Mouse (Mus musculus): ENCODE measurements at regions not wholly inside any gene's neighbourhood (a gene's known extent, or its start where the extent isn't known, plus 50 kb on each side); places are given as distances from the start of the nearest gene placed in this dataset.
A peak's percentile ranks its signal among the peaks of the same experiment; 100 is the strongest.

DNA sequence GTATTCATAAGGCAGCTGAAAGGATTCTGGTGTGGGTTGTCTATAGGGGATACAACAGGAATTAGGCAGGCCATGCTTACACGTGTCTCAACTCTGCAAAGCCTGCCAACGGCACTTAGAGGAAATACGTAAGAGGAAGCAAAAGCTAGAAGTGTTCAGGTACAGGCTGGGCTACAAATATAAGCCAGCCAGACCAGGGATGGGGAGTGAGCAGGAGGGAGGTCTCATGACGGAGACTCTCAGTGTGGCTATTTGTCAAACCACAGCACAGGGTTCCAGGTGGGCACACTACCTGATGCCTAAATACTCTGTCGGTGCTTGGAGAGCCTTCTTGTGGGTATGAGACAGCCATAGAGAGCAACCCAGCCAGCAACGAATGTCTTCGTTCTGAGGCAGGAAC, 210.1 kb downstream of the Zfp36l1 start:
- Histone ChIP-seq H3K9me3 (replicated peaks) (no peaks in the 10 kb centered on the region), H3K36me3 (no peaks in the 10 kb centered on the region), H3K4me2 (replicated peaks) (no peak overlapping the region), H3K9ac (no peak overlapping the region), H3K4me3 (replicated peaks) (no peak overlapping the region), H3K27me3 (no peaks in the 10 kb centered on the region), H3K4me1 (peaks cover 64% of the 10 kb centered on the region), H3K27ac (replicated peaks) (peak overlapping the region; percentile 61)
- ATAC-seq (ENCODE audit: insufficient number of reproducible peaks, low FRiP score, low TSS enrichment, low read depth), result no peak
- 52% methylated on average over 7 of the region's 7 CpGs for WGBS

DNA sequence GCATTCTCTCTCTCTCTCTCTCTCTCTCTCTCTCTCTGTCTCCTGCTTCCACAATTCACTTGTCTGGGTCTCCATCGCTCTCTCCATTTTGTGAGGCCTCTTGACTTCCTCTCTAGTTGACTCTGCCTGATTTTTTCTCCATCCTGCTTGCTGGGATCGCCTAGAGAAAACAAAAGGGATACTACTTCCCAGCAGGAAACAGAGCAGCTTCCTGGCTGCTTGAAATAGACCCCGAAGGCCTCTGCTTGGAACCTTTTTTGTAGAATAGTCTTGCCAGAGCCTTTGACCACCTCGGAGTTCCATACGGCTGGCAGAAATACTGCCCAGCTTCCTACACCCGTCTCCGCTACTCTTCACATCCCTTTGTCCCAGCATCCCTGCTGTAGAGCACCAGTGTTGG, 210.7 kb downstream of the Zfp36l1 start:
- Histone ChIP-seq H3K9ac (no peak overlapping the region), H3K27ac (replicated peaks) (peak overlapping the region; percentile 61), H3K4me3 (replicated peaks) (no peak overlapping the region), H3K9me3 (replicated peaks) (no peaks in the 10 kb centered on the region), H3K27me3 (no peaks in the 10 kb centered on the region), H3K4me2 (replicated peaks) (no peak overlapping the region), H3K4me1 (peaks cover 59% of the 10 kb centered on the region), H3K36me3 (no peaks in the 10 kb centered on the region)
- no peak for ATAC-seq (ENCODE audit: insufficient number of reproducible peaks, low FRiP score, low TSS enrichment, low read depth)
- WGBS, result 55% methylated on average over 7 of the region's 7 CpGs

DNA sequence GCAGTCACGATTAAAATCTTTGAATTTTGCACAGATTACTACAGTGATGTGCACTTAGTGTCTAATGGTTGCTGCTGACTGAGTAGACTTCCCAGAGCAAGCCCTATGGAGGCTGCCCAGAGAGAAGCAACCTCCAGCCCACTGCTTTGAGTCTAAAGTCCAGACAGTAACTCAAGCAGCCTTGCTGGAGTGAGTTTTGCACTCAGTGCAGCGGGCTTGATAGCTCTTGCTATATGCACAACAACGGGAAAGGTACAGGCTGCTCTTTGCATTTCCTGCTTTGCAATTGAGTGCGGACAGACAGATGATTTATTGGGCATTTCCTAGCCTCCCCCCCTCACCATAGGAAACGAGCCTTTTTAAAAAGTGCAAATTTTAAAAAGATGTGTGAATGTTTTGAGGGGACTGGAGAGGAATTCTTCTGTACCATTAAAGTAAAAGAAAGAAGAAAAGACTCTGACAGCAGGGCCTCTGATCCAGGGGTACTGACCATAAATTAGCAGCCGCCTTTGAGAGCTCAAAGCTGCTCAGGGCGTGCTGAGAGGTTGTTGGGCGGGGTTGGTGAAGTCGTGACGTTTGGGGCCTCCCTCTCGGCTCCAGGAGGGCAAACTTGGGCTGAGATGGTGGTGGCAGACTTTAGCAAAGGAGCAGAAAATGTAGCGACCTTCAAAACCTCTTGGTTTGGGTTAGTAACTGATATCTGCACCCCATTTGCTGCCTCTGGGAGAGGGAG, 214.4 kb downstream of the Zfp36l1 start:
- H3K9me3 ChIP-seq (replicated peaks), result no peaks in the 10 kb centered on the region
- WGBS, result 20% methylated on average over 12 of the region's 12 CpGs
- no peak overlapping the region for H3K9ac ChIP-seq
- H3K27ac ChIP-seq (replicated peaks), result peak overlapping the region; percentile 73
- no peak overlapping the region for H3K4me2 ChIP-seq (replicated peaks)
- no peaks in the 10 kb centered on the region for H3K36me3 ChIP-seq
- no peak for ATAC-seq (ENCODE audit: insufficient number of reproducible peaks, low FRiP score, low TSS enrichment, low read depth)
- H3K4me1 ChIP-seq, result peaks cover 49% of the 10 kb centered on the region
- no peaks in the 10 kb centered on the region for H3K27me3 ChIP-seq
- H3K4me3 ChIP-seq (replicated peaks), result no peak overlapping the region

DNA sequence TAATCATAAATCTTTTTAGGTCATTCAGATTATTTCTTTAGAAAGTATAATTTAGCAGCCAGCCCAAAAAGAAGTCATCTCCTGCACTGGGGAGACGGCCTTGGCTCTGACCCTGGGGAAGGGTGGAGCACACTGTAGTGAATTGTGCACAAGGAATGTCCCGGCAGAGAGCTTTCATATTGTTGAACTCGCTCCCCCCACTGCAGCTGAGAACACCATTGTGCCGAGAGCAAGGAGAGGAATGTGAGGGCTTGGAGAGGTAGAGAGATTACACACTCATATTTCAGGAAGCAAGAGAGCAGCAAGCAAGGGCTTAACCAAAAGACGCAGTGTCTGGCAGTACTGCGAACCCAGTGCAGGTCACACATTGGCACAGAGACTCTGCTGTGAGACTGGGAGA, 216.8 kb downstream of the Zfp36l1 start:
- peak; percentile 52 for ATAC-seq (ENCODE audit: insufficient number of reproducible peaks, low FRiP score, low TSS enrichment, low read depth)

DNA sequence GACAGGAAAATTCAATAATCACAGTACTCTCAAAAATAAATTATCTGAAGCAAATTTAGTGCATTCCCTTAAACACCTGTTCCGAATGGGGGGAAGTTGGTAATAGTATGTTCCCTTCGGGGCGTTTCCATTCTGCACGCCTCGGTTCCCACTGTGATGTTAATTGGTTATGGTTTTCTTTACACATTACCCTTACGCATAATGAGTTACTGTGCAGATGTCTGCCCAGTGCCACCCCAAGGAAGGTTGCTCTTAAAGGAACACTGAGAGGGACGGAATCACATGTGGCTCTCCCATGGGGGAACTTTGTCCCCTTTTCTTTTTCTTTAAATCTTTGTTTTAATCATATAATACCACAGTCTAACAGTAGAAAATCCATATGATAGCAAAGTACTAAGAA, 217.5 kb downstream of the Zfp36l1 start:
- Histone ChIP-seq H3K27ac (replicated peaks) (peak overlapping the region; percentile 78), H3K4me1 (peaks cover 47% of the 10 kb centered on the region), H3K36me3 (no peaks in the 10 kb centered on the region), H3K4me3 (replicated peaks) (no peak overlapping the region), H3K4me2 (replicated peaks) (no peak overlapping the region), H3K9me3 (replicated peaks) (no peaks in the 10 kb centered on the region), H3K9ac (no peak overlapping the region), H3K27me3 (no peaks in the 10 kb centered on the region)
- ATAC-seq (ENCODE audit: insufficient number of reproducible peaks, low FRiP score, low TSS enrichment, low read depth), result no peak
- WGBS, result 23% methylated on average over 7 of the region's 7 CpGs

More for the DNA sequence above, 216.8 kb downstream of the Zfp36l1 start:
- Histone ChIP-seq H3K9me3 (replicated peaks) (no peaks in the 10 kb centered on the region), H3K27me3 (no peaks in the 10 kb centered on the region), H3K36me3 (no peaks in the 10 kb centered on the region), H3K4me1 (peaks cover 41% of the 10 kb centered on the region), H3K4me3 (replicated peaks) (no peak overlapping the region), H3K4me2 (replicated peaks) (no peak overlapping the region), H3K27ac (replicated peaks) (peak overlapping the region; percentile 78), H3K9ac (no peak overlapping the region)
- WGBS, result 18% methylated on average over 6 of the region's 6 CpGs

DNA sequence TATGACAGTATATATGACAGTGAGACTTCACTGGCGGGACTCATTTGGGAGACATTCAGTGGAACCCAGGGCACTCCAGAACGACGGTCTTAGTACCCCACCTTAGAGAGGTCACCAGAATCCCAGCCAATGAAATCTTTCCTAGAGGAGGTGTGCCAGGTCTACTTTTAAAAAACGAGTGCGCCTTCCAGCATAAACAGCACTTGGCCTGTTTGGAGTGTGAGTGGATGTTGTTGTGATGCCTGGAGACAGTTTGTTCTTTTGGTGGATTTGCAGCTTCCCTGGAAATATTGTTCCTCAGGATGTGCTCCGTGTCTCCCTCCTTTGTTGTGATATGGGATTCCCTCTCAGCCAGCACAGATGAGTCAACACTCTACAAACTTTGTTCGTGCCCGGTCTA, 219.9 kb downstream of the Zfp36l1 start:
- H3K36me3 ChIP-seq, result no peaks in the 10 kb centered on the region
- H3K4me3 ChIP-seq (replicated peaks), result no peak overlapping the region
- ATAC-seq (ENCODE audit: insufficient number of reproducible peaks, low FRiP score, low TSS enrichment, low read depth), result no peak
- no peaks in the 10 kb centered on the region for H3K9me3 ChIP-seq (replicated peaks)
- no peak overlapping the region for H3K9ac ChIP-seq
- no peaks in the 10 kb centered on the region for H3K27me3 ChIP-seq
- H3K4me2 ChIP-seq (replicated peaks), result no peak overlapping the region
- H3K27ac ChIP-seq (replicated peaks), result no peak overlapping the region
- WGBS, result 84% methylated on average over 8 of the region's 8 CpGs
- H3K4me1 ChIP-seq, result peaks cover 42% of the 10 kb centered on the region

DNA sequence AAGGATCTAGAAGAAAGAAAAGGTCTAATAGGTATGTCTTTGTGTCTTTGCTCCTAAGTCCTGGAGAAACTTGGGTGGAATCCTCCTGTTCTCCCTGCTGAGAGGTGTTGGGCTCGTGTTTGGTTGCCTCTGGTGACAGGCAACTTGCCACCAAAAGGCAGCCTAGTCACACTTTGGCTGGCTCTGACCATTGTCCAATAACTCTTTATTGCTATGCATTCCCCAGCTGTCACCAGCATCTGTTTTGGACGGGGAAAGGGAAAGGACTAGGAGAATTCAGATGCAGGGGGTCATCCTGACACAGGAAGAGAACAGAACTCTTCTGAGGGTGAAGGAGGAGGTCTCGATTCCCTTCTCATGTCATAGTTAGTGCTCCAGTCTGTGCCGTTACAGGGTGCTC, 220.9 kb downstream of the Zfp36l1 start:
- Histone ChIP-seq H3K9ac (no peak overlapping the region), H3K36me3 (no peaks in the 10 kb centered on the region), H3K27me3 (no peaks in the 10 kb centered on the region), H3K9me3 (replicated peaks) (no peaks in the 10 kb centered on the region), H3K4me3 (replicated peaks) (no peak overlapping the region), H3K4me1 (peaks cover 48% of the 10 kb centered on the region), H3K4me2 (replicated peaks) (no peak overlapping the region), H3K27ac (replicated peaks) (no peak overlapping the region)
- no peak for ATAC-seq (ENCODE audit: insufficient number of reproducible peaks, low FRiP score, low TSS enrichment, low read depth)
- 74% methylated on average over 4 of the region's 4 CpGs for WGBS

DNA sequence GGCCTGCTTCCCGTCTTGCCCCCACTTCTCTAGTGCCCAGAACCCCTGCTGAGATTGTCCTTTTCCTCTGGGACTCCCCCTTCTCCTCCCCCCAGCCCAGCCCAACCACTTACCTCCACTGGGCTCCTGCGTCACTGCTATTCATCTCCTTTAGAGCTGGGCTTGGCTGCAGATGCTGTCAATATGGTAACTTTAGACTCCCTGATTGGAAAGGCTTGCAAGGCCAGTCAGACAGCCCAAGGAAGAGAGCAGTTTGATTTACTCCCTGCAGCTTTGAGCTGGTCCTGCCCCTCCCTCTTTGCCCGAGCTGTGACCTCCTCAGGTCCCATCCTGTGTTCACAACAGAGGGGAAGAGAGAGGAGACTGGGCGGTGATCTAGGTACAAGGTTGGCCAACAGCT, 221.9 kb downstream of the Zfp36l1 start:
- H3K27me3 ChIP-seq, result no peaks in the 10 kb centered on the region
- no peaks in the 10 kb centered on the region for H3K36me3 ChIP-seq
- no peaks in the 10 kb centered on the region for H3K9me3 ChIP-seq (replicated peaks)
- ATAC-seq (ENCODE audit: insufficient number of reproducible peaks, low FRiP score, low TSS enrichment, low read depth), result peak; percentile 51; the same call in 1 of the 2 replicates
- no peak overlapping the region for H3K4me3 ChIP-seq (replicated peaks)
- no peak overlapping the region for H3K9ac ChIP-seq
- H3K4me1 ChIP-seq, result peaks cover 49% of the 10 kb centered on the region
- 13% methylated on average over 4 of the region's 4 CpGs for WGBS
- no peak overlapping the region for H3K4me2 ChIP-seq (replicated peaks)
- peak overlapping the region; percentile 82 for H3K27ac ChIP-seq (replicated peaks)

DNA sequence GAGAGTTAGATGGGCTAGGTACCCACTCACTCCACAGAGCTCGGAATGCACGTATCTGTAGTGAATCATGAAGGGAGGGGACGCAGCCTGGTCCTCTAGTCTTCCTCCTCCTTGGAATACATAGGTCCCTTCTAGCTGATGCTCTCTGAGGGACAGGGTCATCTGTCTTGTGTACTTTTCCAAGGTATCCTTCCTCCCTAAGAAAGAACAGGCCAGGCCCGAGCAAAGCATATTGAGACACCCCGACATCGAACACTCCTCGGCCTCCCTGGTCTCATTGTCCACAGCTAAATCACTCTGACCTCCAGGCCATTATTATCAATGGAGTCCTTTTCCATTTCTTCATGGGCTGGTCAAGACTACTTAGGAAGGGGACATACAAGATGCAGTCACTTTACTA, 222.5 kb downstream of the Zfp36l1 start:
- no peak overlapping the region for H3K4me2 ChIP-seq (replicated peaks)
- H3K27ac ChIP-seq (replicated peaks), result peak overlapping the region; percentile 82
- peaks cover 49% of the 10 kb centered on the region for H3K4me1 ChIP-seq
- WGBS, result 89% methylated on average over 7 of the region's 7 CpGs
- H3K9ac ChIP-seq, result no peak overlapping the region
- no peak for ATAC-seq (ENCODE audit: insufficient number of reproducible peaks, low FRiP score, low TSS enrichment, low read depth)
- no peaks in the 10 kb centered on the region for H3K27me3 ChIP-seq
- no peak overlapping the region for H3K4me3 ChIP-seq (replicated peaks)
- no peaks in the 10 kb centered on the region for H3K36me3 ChIP-seq
- no peaks in the 10 kb centered on the region for H3K9me3 ChIP-seq (replicated peaks)

DNA sequence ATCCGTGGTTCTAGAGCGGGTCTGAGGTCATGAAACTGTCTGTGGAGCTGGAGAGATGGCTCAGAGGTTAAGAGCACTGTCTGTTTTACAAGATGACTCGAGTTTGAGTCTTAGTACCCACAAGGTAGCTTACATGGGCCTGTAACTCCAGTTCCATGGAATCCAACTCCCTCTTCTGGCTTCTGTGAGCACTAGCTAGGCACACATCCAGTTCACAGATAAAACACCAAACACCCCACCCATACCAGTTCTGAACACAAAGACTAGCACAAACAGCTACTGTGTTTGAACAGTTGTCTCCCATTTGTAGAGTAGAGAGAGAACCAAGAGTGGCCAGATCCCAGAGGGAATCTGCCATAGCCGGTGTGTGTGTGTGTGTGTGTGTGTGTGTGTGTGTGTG, 224.0 kb downstream of the Zfp36l1 start:
- no peaks in the 10 kb centered on the region for H3K9me3 ChIP-seq (replicated peaks)
- H3K27ac ChIP-seq (replicated peaks), result no peak overlapping the region
- no peak overlapping the region for H3K4me2 ChIP-seq (replicated peaks)
- no peaks in the 10 kb centered on the region for H3K27me3 ChIP-seq
- WGBS, result 94% methylated on average over 4 of the region's 4 CpGs
- H3K9ac ChIP-seq, result no peak overlapping the region
- ATAC-seq (ENCODE audit: insufficient number of reproducible peaks, low FRiP score, low TSS enrichment, low read depth), result no peak
- no peaks in the 10 kb centered on the region for H3K36me3 ChIP-seq
- peaks cover 42% of the 10 kb centered on the region for H3K4me1 ChIP-seq
- no peak overlapping the region for H3K4me3 ChIP-seq (replicated peaks)

DNA sequence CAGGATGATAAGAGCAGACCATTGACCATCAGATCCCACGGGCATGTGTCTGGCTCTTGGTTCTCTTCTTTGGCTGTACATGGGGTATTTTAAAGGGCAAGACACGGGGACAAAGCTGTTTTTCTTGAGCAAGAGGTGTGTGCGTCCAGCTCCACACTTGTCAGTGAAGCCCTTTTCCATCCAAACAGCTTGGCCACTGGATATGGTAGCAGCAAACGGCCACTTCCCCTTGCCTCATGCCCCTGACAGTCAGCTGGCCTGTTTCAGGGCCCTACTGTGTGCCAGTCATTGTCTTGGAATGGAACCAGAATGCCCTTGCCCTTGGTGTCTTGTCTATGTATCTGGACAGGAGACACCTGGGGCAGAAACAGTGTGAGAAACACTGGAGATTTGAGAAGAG, 224.7 kb downstream of the Zfp36l1 start:
- Histone ChIP-seq H3K27me3 (no peaks in the 10 kb centered on the region), H3K4me1 (peaks cover 42% of the 10 kb centered on the region), H3K4me2 (replicated peaks) (no peak overlapping the region), H3K9ac (no peak overlapping the region), H3K9me3 (replicated peaks) (no peaks in the 10 kb centered on the region), H3K27ac (replicated peaks) (peak overlapping the region; percentile 79), H3K4me3 (replicated peaks) (no peak overlapping the region), H3K36me3 (no peaks in the 10 kb centered on the region)
- ATAC-seq (ENCODE audit: insufficient number of reproducible peaks, low FRiP score, low TSS enrichment, low read depth), result no peak
- 84% methylated on average over 4 of the region's 4 CpGs for WGBS

DNA sequence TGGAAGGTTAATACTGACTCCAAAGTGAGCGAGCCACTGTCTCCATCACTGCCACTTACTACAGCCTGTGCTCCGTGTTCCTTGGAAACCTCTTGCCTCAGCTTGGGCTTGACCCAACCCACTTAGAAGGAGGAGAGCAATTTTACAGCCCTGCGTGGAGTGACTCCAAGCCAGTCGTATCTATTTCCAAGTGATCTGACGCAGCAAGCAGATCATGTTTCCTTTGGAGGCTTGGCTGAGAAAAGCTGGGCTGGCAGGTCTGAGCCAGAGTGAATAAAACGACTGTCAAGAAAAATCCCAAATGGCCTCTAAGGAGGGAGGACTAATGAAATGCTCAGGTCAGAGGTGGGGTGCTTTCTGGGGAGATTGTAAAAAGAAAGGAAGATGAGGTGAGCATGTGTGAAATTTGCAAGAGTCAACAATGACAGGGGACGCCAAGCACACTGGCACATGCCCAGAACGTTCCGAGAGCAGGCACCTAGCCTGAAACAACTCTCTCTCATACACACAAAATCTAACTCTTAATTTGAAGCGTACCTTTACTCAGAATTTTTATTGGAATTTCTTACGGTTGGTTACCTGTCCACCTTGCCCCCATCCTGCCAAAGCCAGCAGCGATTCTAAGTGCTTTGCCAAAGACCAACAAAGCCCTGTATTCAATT, 225.5 kb downstream of the Zfp36l1 start:
- peak; percentile 70 for ATAC-seq (ENCODE audit: insufficient number of reproducible peaks, low FRiP score, low TSS enrichment, low read depth)
- Histone ChIP-seq H3K4me2 (replicated peaks) (peak overlapping the region; percentile 15; the same call in 1 of the 2 replicates), H3K9me3 (replicated peaks) (no peaks in the 10 kb centered on the region), H3K27ac (replicated peaks) (peak overlapping the region; percentile 79), H3K27me3 (no peaks in the 10 kb centered on the region), H3K4me1 (peaks cover 42% of the 10 kb centered on the region), H3K9ac (no peak overlapping the region), H3K4me3 (replicated peaks) (no peak overlapping the region), H3K36me3 (no peaks in the 10 kb centered on the region)
- WGBS, result 33% methylated on average over 12 of the region's 12 CpGs
